Mouse (Mus musculus) kidney, adult 8-10 months (tissue): ENCODE results near the gene Cutc.
A peak's percentile ranks its signal among the peaks of the same experiment; 100 is the strongest.

Source experiments
- DNase-seq, 2 experiments: peaks; one replicate each; pipeline ENCODE4 v3.0.0; 2022

Cutc gene

DNA sequence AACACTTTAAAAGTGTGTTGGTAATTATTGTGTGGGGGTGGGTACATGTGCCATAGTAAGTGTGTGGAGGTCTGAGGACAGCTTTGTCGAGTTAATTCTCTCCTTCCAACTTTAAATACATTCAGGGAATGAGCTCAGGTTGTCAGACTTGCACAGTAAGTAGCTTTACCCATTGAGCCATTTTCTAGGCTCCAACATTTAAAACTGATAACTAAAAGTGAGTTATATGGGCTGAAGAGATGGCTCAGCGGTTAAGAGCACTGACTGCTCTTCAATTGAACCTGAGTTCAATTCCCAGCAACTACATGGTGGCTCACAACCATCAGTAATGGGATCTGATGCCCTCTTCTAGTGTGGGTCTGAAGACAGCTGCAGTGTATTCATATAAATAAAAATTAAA is 1.4 kb downstream of the Cutc start:
- no peak for DNase-seq

DNA sequence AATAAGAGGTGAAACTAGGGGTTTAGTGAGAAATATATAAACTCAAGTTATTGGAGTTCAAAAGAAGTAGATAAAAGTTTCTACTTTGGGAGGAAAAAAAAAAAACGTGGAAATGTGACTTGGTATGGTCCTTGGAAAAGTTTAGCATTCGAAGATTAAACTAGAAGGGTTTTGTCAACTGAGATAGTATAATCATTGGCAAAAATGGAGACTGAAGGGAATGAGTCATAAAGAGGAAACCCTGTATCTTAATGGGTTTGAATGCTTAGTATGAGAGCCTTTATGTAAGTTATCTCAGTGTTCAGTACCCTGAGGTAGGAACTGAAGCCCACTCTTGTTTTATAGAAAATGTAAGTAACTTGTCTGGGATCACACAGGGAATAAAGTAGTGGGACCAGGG is 2.1 kb downstream of the Cutc start:
- no peak for DNase-seq

DNA sequence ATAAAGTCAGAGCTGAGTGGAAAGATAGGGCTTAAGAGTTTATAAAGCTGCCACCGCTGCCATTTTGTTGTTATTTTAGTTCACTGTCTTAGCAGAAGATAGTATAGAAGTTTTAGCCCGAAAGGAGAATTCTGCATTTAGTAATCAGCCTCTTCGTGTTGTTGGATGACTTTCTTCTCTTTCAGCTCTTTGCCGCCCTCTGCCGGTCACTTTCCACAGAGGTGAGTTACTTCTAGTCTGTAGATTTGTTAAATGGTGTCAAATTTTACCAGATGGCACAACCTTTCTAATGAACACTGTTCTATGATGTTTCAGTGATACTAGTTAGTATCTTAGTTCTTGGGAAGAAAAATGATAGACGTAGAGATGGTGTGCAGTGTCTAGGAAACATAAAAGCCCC is 7.7 kb downstream of the Cutc start:
- DNase-seq, result peak; percentile 49 to 85

DNA sequence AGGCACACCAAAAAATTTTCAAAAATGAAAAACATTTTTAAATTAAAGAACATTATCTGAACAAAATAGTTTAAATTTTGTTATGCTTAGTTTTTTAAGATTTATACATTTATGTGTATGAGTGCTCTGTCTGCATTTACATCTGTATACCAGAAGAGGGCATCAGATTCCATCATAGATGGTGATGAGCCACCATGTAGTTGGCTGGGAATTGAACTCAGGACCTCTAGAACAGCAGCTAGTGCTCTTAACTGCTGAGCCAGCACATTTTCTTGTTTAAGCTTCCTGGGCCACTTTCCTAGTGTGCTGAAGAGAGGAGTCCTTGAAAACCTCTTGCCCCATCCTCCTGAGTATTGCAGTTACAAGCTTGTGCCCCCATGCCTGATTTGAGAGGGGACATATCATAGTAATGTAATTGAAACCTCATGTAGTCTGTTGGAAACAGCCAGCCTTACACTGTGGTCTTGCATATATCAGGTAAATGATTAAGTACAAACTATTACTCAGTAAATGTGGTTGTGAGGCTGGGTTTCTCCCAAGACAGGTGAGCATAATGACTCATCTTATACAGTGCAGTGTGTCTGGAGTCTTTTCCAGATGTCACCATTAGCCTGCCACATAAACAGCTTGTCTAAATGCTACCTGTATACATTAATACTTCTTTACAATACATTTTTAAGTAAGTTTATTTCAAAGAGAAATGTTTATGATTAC is 8.9 kb downstream of the Cutc start:
- no peak for DNase-seq

DNA sequence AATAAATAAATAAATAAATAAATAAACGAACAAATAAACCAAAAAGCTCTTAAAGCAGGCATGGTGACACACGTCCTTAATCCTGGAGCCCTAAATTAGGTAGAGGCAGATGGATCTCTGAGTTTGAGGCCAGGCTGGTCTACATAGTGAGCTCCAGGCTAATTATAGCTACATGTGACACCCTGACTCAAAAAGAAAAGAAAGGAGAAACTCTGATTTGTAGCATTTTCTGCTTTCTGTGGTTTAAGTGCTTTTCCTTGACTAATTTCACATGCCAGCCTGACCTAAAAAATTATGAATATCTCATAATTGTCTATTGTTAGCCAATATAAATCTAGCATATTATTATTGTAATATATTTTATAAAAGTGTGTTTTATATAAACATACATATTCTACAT is 9.6 kb downstream of the Cutc start:
- no peak for DNase-seq

DNA sequence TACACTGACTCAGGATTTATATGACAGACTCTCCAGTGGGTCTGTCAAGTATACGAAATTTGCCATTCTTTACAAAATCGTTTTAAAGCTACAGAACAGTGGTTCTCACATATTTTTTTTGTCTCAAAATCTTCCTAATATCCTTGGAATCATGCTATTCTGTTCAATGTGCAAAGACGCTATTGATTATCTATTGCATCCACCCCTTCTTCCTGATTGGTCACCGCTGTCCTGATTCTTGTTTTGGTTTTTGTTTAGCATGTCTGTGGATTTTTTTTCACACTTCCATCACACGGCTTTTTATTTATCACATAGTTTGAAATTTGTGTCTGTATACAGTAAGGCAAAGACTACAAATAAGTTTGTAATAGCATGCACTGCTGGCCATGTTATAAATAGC is 13.7 kb downstream of the Cutc start:
- no peak for DNase-seq

DNA sequence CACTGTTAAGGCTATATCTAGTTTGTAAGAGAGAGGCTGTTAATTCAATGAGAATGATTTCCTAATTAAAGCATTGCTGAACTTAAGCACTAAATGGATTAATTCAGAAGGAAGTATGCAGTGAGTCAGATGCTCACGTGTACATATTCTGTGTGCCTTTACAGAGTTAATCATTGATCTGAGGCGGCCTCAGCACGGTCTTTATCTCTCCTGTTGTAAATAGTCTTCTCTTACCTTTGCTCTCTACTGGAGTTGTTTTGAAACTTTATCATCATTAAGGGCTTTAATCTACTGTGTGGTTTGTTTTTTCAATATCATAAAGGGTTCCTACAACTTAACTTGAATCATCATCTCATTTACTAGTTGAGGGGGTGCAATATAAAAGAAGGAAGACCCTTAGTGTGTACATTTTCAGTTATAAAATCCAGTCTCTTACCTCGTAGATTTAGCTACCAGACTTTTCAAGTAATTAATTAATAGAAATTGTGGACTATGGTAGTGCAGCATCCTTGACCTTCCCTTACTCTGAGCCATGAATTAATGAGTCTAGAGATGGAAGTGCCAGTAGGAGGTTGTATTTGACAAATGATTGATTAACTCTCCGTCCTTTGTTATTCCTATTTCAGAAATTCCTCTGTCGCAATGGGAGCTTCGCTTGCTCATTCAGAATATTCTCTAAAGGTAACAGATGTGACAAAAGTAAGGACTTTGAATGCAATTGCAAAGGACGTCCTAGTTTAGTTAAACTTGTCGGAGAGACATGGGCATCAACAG is 14.9 kb downstream of the Cutc start:
- peak; percentile 59 to 78 for DNase-seq

DNA sequence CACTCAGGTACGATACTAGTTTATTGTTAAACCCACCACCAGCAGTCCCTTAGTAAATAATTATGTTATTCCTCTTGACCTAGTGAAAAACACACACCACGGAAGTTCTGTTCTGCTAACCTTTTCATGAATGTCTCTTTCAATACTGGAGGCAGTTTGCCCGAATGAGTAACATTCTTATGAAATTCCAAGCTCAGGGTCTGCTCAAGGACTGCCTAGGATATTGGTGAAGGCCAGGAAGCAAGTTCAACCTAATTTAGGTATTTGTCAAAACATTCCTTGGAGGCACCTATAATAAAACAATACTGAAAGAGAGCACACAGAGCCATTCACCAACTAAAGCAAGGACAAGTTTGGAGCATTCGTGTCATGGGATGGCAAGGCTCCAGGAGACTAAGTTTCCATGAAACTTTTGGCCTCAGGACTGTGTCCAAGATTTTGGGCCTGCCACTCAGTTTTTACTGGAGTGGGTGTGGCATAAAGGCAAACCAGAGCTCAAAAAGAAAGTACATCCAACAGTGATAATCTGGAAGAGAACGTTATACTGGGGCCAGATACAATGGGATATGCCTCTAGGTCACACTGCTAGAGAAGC is 16.7 kb downstream of the Cutc start:
- DNase-seq, result peak; percentile 27 to 53

DNA sequence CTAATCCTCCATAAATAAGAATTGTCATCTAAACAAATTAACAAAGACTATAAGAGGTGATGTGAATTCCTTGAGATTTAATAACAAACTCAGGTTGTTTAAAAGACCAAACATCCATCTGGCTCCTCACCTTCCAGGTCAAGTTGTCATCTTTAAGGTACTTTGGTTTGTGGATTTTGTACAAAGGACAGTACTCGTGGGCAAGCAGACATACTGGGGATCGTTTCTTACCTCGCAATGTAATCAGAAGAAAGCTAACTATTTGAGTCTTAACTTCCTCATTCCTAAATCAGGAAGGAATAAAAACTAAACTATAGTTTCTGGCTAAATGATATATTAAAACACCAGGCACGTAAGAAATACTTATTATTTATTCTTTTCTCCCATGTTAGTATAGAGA is 17.8 kb downstream of the Cutc start:
- no peak for DNase-seq

DNA sequence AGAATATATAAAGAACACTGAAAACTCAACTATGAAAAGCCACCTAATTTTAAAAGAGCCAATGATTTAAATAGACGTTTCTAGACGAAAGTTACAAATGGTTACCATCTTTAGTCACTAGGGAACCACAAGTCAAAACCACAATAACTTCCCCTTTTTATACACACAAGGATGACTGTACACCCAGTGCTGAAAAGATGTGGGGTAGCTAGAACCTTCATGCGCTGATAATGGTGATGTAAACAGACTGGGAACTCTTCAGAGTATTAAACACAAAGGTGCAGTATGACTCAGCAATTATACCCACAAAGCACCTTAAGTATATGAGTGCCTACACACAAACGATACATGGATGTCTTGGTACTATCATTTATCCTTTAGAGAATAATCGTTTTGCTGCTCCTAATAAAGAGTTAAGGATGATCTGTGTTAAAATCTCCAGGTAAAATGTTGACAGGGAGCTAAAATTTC is 18.7 kb downstream of the Cutc start:
- no peak for DNase-seq

DNA sequence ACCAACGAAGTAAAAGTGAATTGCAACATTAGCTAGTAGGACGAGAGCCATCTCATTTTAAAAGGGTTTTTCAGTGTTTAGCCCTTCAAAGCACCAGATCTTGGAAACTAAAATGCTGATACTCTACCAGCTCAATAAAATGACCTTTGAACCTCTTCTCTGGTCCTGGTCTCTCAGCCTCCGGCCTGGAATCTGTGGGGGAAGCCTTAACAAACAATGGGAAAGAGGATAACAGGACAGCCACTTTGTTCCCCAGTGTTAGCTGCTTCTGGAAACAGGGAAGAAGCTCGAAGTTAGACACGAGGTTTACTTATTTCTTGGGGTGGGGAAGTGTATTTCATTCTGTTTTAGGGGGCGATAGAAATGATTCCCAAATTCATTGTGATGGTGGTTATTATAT is 19.5 kb downstream of the Cutc start:
- DNase-seq, result peak in 1 of 2 experiments; percentile 24

DNA sequence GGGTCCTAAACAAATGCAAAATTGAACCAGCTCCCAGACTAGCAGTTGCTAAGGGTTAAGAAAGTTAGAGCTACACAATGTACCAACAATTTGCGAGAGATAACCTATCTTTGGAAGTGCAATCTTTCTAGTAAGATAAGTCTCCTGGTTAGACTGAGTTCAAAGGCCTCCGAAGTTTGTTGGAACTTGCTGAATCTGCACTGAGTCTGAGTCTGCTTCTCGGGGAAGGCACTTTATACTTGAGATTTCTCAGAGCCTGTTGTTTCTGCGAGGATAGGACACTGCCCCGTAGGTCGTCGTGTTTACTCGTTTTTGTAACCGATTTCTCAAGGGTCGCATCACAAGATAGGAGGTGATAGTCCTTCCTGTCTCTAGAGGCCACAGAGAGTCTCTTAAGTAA is 22.6 kb downstream of the Cutc start:
- peak in 1 of 2 experiments; percentile 43 for DNase-seq

DNA sequence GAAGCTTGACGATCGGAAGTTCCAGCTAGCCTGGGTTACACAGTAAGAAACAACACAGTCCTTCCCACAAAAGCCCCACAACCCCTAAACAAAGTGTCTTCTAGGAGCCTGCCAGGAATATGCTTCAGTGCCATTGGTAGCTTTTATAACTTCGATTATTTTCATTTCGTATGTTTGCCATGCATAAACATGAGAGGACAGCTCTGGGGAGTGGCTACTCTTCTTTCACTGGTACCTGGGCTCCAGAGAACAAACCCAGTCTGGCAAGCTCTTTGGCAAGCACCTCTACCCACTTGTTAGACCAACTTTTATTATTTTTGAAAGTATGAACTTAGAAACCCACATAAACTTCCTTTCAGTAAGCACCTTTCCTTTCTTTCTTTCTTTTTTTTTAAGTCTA is 23.8 kb downstream of the Cutc start:
- no peak for DNase-seq

DNA sequence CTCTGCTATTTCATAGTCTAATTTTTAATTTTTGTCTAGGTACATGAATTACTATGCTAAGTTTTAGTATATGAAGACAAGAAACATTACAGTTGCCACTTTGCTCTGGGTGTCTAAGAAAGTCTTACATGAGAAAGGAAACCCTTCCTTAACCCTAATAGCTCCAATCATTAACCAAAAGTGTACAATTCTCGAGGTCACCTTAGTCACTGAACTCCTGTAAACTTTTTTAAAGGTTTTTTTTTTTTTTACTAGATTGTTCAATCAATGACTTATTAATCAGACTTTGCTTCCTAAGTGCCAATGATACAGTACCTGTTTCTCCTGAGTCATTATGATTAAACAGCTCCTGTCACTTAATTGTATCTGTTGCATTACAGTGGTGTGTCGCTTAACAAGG is 24.5 kb downstream of the Cutc start:
- peak in 1 of 2 experiments; percentile 70 for DNase-seq

DNA sequence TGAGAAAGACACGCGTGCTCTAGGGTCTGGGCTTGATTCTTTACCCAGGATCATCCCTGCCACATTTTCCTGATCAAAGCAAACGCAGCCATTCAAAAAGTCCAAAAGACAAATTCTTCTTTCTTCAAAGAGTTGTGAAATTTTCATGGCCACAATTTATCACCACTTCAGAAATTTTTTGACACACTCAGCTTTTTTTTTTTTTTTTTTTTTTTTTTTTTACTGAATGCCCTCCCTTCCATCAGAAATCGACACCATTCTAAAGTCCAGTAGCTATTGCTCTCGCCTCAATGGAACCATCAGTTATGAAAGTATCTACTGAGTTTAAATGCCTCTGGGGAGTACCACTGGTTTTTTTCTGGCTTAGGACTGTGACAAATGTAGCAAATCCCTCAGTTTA is 27.6 kb downstream of the Cutc start:
- no peak for DNase-seq

DNA sequence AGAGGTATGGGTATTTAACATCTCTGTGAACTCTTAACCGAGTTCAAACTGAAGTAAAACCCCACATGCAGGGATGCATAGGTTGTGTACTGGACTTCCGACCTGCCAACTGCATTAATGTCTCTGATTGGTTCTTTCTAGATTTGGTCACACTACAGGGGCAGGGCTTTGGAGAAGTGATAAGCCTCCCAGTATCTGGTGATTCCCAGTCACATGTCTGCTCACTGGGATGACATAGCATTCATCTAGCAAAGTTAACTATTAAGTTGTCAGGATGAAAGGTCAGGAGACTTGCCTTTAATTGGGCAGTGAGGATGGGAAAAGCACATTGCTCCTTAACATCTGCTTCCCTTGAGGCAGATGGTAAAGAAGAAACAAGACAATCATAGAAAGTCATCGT is 29.2 kb downstream of the Cutc start, which contains the start of gene Abcc2:
Gene Abcc2, plus strand, starts transcription at position 213 of the 400 bp plus-strand sequence.
- DNase-seq, result peak; percentile 85

DNA sequence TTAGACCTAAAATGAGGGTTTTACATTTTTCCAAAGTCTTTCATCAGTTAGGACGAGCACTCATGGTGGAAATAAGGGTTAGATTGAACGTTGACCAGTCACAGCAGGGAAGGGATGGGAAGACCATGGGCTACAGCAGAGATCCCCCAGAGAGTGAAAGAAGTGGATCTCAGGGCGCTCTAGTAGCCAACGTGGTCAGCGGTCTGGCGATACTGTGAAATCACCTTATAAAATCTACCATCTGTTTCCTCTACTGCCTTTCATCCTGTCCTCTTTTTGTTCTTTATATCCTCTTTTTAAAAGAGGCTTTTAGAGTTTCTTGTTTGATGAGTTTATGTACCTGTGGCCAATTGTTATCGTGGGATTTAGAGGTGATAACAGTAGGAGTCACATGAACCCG is 32.0 kb downstream of the Cutc start:
- DNase-seq, result no peak

DNA sequence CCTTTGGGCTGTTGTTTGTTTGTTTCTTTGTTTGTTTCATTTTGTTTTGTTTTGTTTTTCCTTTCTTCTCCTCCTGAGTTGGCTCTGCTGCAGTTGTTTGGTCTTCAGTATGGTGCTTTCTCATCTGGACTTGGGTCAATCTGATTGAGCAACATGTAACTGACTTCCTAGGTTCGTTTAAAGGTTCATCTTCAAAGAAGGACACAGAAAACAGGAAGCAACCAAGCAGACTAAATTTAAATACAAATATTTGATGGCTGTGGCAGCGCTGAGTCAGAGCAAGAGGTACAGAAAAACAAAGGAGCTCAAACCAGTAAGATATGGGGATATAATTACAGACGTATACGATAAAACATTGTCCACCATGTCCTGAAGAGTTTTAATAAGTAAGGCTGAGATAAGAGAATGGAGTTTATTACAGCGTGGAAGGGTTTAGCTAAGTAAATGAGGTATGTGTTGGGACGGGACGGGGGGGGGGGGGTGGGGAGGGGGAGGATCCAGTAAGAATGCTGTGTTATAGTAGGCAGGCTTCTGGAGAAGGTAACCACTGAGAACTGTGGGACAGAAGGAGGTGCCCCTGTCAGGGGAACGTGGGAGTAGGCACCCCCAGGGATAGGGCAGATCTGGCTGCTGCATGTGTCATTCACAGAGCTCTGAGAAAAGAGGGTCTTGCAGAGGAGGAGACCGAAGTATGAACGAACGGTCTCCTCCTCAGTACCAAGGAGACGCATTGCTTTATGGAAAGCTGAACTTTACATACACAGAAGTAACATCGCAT is 33.6 kb downstream of the Cutc start:
- no peak for DNase-seq

DNA sequence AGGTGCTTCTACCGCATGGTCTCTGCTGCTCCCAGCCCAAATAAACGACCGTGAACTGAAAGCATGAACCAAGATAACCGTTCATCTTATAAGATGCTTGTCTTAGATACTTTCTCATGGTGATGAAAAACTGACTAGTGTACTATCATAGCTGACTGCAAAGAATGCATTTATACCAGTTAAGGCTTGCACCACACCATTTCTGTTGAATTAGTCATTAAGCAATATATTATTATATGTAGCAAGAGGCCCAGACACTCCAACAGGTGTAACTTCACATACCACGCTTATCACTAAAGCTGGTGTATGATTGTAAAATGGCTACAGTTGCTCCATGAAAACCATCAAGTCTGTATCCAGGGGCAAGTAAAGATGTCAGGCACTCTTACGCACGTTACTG is 37.0 kb downstream of the Cutc start:
- no peak for DNase-seq

DNA sequence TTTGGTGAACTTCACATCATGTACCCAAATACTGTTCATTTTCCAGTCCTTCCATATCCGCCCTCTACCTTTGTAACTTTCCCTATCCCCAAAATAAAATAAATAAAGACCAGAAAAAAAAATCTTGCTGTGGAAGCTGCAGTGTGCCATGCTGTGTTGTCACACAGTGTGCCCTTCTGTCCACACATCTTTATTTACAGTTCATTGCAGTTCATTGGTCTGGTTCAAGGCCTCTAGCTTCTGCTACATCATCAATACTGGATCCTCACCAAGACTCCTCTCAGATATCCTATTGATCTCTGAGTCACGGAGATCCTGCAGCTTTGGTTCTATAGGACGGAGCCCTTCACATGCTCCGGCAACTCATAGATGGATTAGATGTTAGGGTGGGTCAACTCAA is 39.7 kb downstream of the Cutc start:
- no peak for DNase-seq

DNA sequence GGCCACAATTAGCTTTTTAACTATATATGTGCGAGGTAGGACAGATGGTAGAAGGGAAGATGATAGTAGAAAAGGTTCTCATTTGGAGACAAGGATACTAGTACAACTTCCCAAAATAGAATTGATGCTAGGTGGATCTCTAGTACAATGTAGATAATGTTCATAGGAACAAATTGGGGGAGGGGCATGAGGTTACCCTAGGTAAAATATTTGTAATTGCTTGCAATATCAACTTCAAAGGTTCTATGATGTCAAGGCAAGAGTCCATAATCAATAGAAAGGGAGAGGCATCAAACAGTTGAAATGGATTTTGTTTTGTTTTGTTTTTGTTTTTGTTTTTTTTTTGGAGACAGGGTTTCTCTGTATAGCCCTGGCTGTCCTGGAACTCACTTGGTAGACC is 41.2 kb downstream of the Cutc start:
- DNase-seq, result no peak

DNA sequence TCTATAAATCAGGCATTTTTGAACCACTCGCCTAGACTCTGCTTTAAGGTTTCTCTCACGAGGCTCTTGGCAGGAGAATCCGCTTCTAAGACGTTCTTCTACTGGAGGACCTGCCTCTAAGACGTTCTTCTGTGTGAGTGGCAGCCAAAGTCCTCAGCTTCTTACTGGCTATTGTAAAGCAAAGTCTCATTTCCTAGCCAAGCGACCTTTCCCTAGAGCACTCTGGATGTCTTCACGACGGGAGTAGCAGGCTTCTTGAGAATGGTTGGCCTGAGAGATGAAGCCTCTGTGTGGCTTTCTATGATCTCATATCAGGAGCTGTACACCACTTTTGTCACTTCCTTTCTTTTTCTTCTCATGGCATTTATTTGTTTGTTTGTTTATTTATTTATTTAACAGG is 42.7 kb downstream of the Cutc start:
- no peak for DNase-seq

DNA sequence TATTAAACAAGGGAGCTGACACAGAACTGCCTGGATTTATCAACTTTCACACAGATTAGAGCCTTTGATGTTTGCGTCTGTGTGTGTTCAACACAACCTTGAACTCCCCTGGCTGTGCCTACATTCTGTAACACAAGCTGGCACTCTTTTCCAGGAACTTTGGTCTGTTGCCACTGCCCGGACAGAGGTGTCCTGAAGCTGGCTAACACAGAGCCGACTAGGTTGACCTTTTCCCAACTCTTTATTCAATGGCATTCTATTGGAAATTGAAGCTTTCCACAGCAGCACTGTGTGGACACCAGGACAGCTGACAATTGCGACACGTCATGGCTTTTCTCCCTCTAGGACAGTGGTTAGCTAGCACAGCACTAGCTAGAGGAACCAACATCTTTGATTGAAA is 44.4 kb downstream of the Cutc start:
- peak in 1 of 2 experiments; percentile 40 for DNase-seq
